Mouse (Mus musculus): ENCODE measurements around the gene Fam213b.

- no peak for TF ChIP-seq CTCF (IDR thresholded peaks at IDR 0.05; ENCODE audit: low read depth, low read length)
- no peak for TF ChIP-seq POLR2A (IDR thresholded peaks at IDR 0.05; ENCODE audit: borderline replicate concordance, low read depth, low read length)
Measured at GRCm38 (mm10) chr4:154948066-154948939, 49.4 kb upstream of the Fam213b start.
